Mouse (Mus musculus): ENCODE data around the gene Rnf183. TPM values are rescaled to one million over a fixed set of nuclear protein-coding genes. Genes with fewer than 3 reads are reported as not detected.

Rnf183 gene
- total RNA-seq, 2 experiments from 2014 or later: not detected

DNA sequence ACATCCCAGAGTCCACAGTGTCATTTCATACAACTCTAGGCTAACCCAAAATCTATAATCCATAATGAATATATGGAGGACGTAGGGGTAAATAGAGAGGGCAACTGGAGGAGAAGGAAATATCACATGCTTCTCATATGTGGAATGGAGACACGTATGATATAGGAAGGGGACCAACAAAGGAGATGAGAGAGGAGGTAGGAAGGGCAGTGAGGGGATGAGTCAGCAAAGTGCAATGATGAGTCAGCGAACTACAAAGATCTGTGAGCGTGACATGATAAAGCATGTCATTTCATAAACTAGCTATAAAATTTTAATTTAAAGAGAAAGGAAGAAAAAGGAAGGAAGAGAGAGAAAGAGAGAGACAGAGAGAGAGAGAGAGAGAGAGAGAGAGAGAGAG lies 3.5 kb downstream of the Rnf183 start:
- DNase-seq (ENCODE audit: low spot score in 2 of 2): no peak

DNA sequence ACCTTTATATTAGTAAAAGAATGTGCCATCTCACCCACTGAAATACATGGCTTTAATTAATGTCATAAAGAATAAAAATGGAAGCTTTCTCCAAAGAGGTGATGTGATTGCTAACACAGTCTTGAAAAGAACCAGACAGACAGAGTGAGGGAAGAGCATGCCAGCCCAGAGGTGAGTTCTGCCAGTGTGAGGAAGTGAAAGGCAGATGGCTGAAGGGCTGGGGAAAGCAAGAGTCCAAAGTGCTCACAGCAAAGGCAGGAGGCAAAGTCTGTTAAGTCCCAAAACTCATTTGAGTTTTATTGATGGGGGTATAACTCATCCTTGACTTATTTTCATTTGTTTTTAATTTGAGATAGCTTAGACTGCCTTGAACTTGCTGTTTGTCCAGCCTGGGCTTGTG lies 4.4 kb downstream of the Rnf183 start:
- no peak for DNase-seq (ENCODE audit: low spot score in 2 of 2)

DNA sequence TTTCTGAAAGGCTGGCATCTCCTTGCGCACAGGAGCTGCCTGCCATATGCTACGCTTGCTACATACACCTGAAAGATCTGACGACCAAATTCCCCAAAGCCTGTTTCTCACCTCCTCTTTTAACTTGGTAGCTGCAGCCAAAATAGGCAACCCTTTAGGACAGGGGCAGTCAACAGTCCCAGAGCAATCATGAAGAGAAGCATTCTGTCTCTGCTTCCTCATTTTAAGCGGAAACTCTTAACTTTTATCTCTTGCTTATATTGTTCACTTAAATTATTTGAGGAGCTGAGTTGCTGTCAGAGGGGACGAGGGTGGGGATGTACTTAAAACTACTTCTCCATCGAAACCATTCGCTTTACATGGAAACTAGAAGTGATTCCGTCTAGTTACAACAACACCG lies 5.4 kb downstream of the Rnf183 start:
- DNase-seq (ENCODE audit: low spot score in 2 of 2): no peak

DNA sequence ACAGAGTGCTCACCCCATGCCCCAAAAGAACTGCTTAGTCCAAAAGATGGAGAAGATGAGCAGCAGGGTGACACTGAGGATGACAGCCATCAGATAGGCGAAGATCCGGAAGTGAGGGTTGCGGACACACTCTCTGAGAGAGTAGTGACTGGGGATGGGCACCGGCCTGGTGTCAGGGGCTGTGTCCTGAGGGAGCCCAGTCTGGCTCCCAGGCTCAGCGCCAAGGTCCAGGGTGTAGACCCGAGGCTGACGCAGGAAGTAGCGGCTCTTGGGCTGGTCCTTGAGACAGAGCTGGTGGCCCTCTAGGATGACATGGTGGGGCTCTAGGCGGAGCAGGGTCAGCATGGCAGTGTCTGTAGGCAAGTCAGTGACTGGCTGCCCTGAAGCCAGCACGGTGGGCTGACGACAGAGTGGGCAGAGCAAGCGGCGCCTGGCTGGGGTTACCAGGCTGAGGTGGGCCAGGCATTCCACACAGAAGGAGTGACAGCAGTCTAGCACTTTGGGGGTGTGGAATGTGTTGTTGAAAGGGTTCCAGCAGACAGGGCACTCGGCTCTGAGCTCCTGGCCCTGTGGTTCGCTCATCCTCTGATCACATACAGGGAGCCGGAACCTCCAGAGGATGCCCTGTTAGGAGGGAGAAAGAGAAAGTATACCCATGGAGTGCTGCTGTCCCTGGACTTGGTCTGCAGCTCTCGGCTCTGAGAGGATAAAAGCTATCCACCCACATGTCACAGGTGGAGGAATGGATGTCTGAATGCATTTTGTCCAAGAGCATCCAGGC lies 6.9 kb downstream of the Rnf183 start:
- DNase-seq (ENCODE audit: low spot score in 2 of 2): no peak

DNA sequence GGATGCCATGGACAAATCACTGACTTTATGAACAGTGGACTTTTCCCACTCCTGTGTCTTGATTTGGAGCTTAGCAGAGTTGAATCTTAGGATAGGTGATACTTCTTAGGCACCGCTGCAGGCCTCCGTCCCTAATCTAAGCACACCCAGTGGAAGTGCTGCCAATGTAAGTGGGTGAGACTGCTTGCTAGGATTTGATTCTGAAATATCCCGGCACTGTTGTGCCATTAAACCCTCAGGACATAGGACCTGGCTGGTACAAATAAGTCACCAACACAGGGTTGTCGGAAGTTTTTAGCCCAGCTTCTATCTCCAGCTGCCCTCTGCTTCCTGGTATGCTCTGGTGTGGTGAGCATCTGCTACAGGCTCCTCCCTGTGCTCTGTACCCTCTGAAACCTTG lies 9.2 kb downstream of the Rnf183 start:
- DNase-seq (ENCODE audit: low spot score in 2 of 2): no peak

DNA sequence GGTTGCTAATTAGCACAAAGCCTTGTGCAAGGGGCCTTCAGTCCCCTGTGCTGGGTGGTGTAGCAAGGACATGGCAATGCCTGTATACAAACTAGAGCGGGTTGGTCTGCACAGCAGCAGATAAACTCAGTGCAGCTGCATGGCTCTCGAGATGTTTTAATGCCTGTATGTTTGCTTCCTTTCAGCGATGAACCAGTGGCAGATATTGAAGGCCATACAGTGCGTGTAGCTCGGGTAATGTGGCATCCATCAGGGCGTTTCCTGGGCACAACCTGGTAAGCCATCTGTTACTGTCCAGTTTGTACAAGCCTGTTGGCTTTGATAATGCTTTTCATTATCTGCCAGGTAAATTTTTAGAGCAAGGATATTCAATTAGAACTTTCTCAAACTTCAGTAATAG lies 16.0 kb downstream of the Rnf183 start:
- DNase-seq (ENCODE audit: low spot score in 2 of 2): no peak

DNA sequence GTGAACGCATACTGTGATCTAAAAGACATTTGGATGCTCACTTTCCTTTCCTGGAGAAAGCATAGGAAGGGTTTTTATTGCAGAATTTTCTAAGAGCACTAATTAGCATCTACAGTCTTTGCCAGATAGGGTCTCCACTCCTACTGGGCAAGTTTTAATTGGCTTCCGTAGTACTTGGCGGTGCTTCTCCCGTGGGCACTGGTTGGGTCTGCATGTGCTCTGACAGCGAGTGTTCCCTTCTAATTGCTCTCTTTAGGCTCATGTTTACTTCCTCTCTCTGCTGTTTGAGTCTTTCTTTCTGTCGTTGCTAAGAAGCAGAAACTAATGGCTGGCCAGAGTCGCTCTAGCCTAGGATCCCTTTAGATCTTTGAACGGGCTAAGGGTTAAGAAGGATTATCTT lies 16.6 kb downstream of the Rnf183 start:
- DNase-seq (ENCODE audit: low spot score in 2 of 2): no peak

DNA sequence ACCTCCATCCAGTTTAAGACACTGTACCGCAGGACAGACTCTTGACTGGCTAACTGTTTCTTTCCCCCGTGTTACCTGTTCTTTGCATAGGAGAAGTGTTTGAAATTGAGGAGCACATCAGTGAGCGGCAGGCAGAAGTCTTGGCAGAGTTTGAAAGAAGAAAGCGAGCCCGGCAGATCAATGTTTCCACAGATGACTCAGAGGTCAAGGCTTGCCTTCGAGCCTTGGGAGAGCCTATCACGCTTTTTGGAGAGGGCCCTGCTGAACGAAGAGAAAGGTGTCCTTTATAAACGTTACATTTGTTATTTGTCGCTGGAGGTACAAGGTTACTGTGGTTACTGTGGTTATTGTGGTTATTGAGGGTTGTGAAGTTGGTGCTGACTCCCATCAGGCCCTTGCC lies 23.4 kb downstream of the Rnf183 start:
- no peak for DNase-seq (ENCODE audit: low spot score in 2 of 2)

DNA sequence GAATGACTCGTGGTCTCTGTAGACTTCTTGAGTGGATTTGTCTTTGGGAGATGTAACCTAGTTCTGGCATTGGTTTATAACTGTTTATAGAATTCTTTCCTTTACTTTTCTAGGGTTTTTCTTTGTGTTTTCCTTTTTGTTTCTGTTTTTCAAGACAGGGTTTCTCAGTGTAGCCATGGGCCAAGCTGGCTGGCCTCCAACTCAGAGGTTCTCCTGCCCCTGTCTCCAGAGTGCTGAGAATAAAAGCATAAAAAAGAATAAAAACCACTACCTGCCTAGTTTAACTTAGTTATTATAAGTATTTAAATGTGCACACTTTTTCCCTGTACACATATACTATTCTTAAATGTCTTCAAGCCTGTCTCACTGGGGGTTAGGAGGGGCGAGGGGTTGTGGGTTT lies 24.7 kb downstream of the Rnf183 start:
- DNase-seq (ENCODE audit: low spot score in 2 of 2): no peak

DNA sequence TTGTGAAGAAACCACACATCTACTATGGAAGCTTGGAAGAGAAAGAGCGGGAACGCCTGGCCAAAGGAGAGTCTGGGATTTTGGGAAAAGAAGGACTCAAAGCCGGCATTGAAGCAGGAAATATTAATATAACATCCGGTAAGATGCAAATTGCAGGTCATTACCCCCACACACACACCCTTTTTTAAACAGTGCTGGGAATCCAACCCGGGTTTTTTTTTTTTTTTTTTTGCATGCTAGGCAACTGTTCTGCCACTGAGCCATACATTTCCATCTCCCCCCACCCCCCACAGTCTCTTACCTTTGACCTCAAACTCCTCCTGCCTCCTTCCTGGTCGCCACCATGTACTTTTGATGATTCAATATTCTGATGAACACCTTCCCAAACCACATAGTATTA lies 25.4 kb downstream of the Rnf183 start:
- no peak for DNase-seq (ENCODE audit: low spot score in 2 of 2)

DNA sequence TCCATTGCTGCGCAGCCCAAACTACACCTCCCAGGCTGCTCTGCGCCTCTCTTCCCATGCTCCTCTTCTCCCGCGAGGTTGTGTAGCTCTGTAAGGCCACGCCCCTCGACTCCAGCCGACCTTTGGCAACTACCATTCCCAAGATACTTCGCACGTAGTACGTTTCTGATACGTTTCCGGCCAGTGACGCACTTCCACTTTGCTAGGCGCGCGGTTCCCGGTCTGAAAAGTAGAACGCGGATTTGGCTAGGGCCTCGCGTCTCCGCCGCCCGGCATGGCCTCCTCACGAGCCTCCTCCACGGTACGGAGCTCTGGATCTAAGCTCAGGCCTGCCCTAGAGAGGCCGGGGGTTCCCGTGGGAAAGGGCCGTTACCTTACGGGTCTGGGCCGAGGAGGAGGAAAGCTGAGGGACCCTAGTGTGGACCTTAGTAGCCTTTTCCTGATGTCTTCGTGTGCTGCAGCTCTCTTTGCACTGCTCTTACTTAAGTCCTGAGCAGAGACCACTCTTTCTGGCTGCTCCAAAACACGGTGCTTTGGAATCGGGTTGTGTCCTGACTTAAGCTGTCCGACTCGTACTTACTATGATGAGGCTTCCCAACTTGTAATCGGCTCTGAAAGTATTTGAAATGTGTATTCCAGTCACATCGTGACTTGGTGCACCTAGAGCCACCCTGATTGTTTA lies 26.3 kb downstream of the Rnf183 start, which contains the start of the genes Cdc26 and Prpf4:
Cdc26 (minus strand) TSS at position 42 of the 682 bp plus-strand sequence.
Prpf4 (plus strand) TSS at position 197 of the 682 bp plus-strand sequence.
- DNase-seq (ENCODE audit: low spot score in 2 of 2): peak; percentile 85 to 97

DNA sequence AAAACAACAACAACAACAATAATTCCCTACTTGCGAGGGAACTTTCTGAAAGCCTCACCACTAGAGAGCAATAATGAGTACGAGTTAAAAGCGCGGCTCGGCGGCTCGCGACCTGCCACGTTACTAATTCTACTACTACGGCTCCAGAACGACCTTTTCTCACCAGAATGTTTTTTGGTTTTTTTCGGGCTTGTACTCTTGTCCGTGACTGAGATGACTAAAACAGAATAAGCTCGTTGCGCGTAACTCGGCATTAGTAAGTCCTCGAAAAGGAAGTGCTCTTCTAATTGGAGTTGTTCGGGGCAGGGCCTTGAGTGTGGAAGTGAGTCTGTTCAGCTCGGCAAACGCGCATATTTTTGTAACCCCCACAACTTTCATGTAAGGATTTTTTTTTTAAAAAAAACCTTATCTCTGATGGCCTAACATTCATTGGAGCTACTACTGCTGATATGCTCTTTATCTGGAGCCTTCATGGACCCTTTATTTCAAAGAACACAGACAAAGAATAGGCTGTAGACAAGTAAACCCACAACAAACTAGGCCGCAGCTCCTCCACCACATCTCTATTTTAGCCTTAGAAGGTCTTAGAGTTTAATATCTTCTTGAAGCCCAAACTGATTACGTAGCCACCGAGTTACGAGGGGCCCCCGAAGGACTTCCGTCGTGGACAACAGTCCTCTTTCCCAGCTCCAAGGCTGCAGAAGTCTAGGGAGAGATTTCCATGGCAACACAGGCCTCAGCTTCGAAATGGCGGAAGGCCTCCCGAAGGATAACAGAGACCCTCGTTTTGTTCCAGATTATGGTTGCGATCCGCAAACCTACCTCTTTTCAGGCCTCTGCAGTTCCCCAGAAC lies 27.1 kb downstream of the Rnf183 start:
- peak in 1 of 2 experiments; percentile 51 for DNase-seq (ENCODE audit: low spot score in 2 of 2)

DNA sequence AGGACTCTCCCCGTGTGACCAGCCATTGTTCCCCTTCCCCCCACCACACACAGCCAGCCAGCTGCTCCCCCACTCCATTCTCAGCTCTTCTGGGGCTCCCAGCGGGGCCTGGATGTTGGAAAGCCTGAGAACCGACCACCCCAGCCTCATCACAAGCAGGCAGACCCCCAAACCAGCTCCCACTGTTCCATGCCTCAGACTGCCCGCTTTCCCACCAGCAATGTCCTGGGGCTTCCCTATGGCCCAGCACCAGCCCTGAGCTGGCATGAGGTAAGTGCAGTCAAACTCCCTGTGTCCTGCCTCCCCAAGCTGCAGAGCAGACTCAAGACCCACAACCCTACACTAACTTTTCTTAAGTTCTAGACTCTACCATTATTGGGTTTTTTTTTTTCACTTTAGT lies 28.9 kb downstream of the Rnf183 start:
- DNase-seq (ENCODE audit: low spot score in 2 of 2): no peak

DNA sequence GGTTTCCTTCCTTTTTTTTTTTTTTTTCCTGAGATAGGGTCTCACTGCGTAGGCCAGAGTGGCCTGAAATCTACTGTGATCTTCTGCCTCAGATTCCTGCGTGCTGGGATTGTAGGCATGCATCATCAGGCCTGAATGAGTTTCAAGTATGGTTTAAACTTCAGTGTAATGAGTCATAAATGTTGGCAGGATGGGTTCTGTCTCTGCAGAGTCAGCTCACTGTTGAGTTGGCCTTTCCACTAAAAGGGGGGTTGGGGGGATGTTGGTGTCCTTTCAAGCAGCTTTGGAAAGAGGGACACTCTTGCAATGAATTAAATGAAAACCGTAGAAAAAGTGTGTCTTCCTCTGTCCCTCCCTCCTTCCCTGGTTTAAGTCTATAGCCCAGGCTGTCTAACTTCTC lies 36.1 kb downstream of the Rnf183 start:
- no peak for DNase-seq (ENCODE audit: low spot score in 2 of 2)

DNA sequence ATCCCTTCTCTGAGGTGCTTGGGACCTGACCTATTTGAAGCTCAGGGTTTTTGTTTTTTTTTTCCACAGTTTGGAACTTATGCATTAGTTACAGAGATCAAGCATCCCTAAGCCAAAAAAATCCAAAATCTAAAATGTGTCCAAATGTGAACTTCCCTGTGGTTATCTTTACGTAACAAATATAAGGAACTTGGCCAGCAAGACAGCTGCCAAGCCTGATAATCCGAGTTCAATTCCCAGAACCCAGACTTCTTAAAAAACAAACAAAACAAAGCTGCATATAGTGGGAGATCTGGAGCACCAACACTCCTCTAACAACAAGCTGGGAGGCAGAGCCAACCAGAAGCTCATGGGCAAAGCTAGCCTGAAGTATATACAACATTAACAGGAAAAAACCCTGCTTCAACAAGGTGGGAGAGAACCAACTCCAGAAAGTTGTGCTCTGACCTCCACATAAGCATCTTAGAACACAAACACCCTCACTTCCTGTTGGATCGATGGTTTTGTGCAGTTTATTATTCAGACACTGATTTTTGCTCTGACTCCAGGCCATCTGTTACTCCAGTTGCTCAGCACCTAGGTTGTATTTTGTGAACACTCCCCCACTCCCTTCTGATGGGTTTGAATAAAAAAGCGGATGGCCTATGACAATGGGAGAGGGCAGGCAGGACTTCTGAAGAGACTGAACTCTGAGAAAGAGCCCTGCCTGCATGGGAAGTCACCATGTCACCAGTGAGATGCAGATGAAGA lies 37.3 kb downstream of the Rnf183 start:
- DNase-seq (ENCODE audit: low spot score in 2 of 2): no peak

DNA sequence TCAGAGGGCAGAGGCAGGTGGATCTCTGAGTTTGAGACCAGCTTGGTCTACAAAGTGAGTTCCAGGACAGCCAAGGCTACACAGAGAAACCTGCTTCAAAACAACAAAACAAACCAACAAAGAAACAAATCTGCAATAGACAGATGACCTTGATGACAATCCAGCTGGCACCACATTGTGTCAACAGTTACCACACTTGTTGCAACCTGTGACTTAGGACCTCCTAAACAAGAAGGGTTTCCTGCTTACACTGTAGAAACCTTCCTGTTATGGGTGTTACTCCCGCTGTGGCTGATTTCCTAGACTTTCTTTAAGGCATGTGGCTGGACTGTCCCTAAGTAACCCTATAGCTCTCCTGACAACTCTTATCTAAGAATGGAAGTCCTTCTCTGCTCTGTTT lies 39.2 kb downstream of the Rnf183 start:
- no peak for DNase-seq (ENCODE audit: low spot score in 2 of 2)

DNA sequence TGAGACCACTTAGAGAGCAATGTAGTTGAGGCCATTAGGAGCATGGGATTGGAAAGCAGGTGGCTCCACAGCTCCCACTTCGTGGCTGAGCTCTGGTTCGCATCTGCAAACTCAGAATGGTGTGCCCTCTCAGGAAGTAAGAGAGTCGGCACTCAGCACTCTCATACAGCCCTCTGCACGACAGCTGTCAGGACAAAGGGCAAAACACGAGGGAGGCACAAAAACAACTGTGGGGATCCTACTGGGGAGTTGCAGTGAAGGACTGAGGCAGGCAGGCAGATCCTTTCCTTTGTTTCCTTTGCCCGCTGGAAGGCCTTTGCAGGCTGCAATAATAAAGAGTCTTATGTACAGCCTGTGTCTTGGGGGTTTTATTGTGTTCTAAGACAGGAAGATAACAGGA lies 41.6 kb downstream of the Rnf183 start:
- DNase-seq (ENCODE audit: low spot score in 2 of 2): no peak

DNA sequence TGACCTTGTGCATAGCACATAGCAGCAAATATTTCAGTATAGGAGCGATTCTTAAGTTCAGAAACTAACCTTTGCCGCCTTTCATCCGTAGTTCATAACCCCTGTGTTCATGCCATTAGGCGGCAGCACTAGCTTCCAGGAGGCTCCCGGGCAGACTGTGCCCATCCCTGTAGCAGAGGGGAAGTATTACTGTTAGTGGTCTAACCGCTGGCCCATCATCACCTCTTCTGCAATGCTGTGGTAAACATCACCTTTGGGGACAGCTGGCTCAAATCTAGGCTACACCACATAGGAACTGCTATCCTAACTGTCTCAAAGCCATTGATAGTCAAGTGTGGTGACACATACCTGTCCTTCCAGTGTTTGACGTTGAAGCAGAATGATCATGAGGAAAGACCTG lies 43.2 kb downstream of the Rnf183 start:
- no peak for DNase-seq (ENCODE audit: low spot score in 2 of 2)

DNA sequence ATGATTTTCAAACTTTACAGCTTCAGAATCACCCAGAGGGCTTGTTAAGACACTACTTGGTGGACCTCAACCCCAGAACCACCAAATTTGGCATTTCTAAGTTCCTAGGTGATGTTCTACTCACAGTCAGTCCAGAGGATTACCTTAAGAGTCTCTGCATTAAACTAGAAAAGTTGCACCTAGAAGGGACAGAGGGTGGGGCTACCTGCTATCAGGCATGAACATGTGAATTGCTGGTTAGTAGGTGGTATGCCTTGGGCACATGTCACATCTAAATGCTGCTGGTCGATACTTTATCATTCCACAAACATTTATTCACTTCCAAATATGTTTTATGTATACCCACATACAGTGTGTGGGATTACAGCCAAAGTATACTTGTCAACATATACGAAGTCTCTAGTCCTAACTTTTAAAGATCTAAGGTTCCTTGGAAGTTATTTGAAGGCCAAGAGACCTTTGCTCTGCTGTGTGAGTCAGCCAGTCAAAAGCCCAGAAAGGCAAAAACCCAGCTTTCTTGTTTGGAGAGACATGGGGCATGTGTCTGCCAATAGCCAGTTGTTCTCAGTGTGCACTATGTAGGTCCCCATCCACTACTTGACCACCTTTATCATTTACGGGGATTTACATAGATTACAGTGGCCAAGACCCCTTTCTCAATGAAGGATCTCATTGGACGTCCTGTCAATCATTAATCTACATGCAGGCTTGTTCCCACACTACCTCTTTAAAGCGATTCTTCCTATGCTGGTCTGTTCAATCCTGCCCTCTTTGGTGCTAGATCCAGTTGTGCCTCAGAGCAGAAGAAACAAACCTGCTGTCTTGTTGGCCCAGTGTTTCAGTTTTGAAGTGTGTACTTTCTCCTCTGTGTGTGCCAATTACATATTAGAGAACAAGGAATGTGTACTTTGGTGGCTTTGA lies 45.2 kb downstream of the Rnf183 start:
- no peak for DNase-seq (ENCODE audit: low spot score in 2 of 2)

DNA sequence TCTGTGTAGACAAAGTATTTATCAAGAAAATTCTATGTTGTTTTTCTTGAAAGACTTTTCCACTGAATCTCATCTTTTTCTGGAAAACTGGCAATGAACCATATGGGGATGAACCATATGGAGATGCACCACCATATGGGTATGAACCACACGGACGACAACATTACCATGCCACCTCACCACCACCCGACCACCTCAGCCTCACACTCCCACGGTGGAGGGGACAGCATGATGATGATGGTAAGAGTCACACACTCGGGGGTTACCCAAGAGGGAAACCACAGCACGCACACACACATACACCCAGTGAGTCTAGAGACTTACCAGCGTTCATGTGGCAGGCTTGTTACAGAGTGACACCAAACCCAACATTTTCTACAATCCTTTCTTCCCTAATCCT lies 49.6 kb downstream of the Rnf183 start:
- DNase-seq (ENCODE audit: low spot score in 2 of 2): no peak

Data from gastrocnemius, postnatal 4 days (tissue).